ENCODE assay signal across 9 mouse cellular contexts in the genomic region with DNA sequence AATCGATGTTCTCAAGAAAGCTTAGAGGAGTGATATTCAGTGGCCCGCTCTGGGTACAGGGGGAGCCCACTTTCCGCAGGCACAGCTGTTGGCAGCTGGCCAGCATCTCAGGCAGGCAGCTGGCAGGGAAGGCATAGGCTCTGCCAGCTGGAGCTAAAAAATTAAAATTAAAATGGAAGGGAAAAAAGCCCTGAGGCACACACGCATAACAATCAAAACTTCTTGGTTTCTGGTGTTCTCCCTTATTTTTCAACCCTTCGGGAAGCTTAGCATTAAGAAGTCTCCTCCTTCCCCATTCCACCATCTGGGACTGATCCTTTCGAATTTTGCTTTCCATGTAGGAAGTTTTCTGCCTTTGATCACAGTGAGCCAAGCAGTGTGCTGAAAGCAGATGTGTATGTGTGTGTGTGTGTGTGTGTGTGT.
DNase-seq lines count a peak whose midpoint lies in the region; ATAC-seq and TF ChIP-seq lines count a peak whose summit lies in the region.
"Had no signal": no experiment of that assay in that cellular context is flagged by ENCODE, and none has a peak within 500 bp of the region (broad histone marks: within the 10 kb centered on the region; RNA-seq: fewer than 3 reads in every experiment).

No protein-coding gene starts in this region.

- no peak overlapping the region for H3K9ac ChIP-seq in forebrain, embryonic 15.5 days (replicated peaks)

- H3ac ChIP-seq in myocyte (ENCODE audit: control insufficient read depth, insufficient read length), result no peak overlapping the region

- H3K79me2 ChIP-seq in myocyte (ENCODE audit: control insufficient read depth, insufficient read depth), result no peaks in the 10 kb centered on the region

- no peak overlapping the region for H3K27ac ChIP-seq in kidney, adult 2 months (ENCODE audit: insufficient read depth, low read depth, low read length)
- no peak overlapping the region for H3K27ac ChIP-seq in forebrain, embryonic 15.5 days (replicated peaks)

- H3K4me3 ChIP-seq in kidney, adult 2 months (ENCODE audit: insufficient read depth, low read depth, low read length), result no peak overlapping the region
- no peak overlapping the region for H3K4me3 ChIP-seq in forebrain, embryonic 15.5 days
- H3K4me3 ChIP-seq in myocyte, result no peak overlapping the region

- no peaks in the 10 kb centered on the region for H3K4me1 ChIP-seq in kidney, adult 2 months (ENCODE audit: control insufficient read depth, insufficient read depth, low read length)
- H3K4me1 ChIP-seq in forebrain, embryonic 15.5 days, result peaks cover 4% of the 10 kb centered on the region

- WGBS in kidney, adult 2 months, result 68% methylated on average over 6 of the region's 6 CpGs
- 30% methylated on average over 6 of the region's 6 CpGs for WGBS in forebrain, embryonic 15.5 days

- no peak for TF ChIP-seq CTCF in kidney, adult 2 months (conservative IDR thresholded peaks at IDR 0.05; ENCODE audit: insufficient read depth, insufficient read length, low read depth, low read length)

- H3K9me3 ChIP-seq in forebrain, embryonic 15.5 days, result no peaks in the 10 kb centered on the region

- H3K27me3 ChIP-seq in kidney, adult 2 months (replicated peaks; ENCODE audit: control insufficient read depth, insufficient read depth, low read length), result no peaks in the 10 kb centered on the region
- H3K27me3 ChIP-seq in forebrain, embryonic 15.5 days, result no peaks in the 10 kb centered on the region
- no peaks in the 10 kb centered on the region for H3K27me3 ChIP-seq in myocyte (ENCODE audit: control insufficient read depth, insufficient read depth, insufficient read length)

- TF ChIP-seq POLR2A in kidney, adult 2 months (IDR thresholded peaks at IDR 0.05; ENCODE audit: low read depth, low read length), result no peak
- TF ChIP-seq POLR2A in myocyte (IDR thresholded peaks at IDR 0.05; ENCODE audit: insufficient read length, low read depth), result no peak

- H3K4me2 ChIP-seq in forebrain, embryonic 15.5 days (replicated peaks), result no peak overlapping the region
- peak overlapping the region; percentile 12 for H3K4me2 ChIP-seq in myocyte (ENCODE audit: low read depth)

- peak; percentile 92 for ATAC-seq in forebrain, embryonic 15.5 days (replicated peaks)
- ATAC-seq: intestine, embryonic 16.5 days had no signal

- no peaks in the 10 kb centered on the region for H3K36me3 ChIP-seq in kidney, adult 2 months (ENCODE audit: control insufficient read depth, insufficient read depth, low read length)
- H3K36me3 ChIP-seq in forebrain, embryonic 15.5 days, result no peaks in the 10 kb centered on the region
- H3K36me3 ChIP-seq in myocyte (ENCODE audit: control insufficient read depth, insufficient read depth), result no peaks in the 10 kb centered on the region

- DNase-seq in kidney, postnatal 10 days, result peak; percentile 7
- no peak for DNase-seq in kidney, adult 2 months
- peak; percentile 14 to 25 for DNase-seq in layer of hippocampus, adult 18-20 months (ENCODE audit: low spot score in 2 of 2)
- no peak for DNase-seq in urinary bladder, postnatal 10 days (ENCODE audit: low spot score)
- no peak for DNase-seq in T-cell, adult 2 months (ENCODE audit: low spot score)
- no peak for DNase-seq in thymus, postnatal 0 days (ENCODE audit: low spot score)

TF ChIP-seq in myocyte, 11 proteins besides CTCF, POLR2A, EP300 and RAD21:
- TF ChIP-seq MYOD1 (IDR thresholded peaks at IDR 0.05; ENCODE audit: control insufficient read depth in 1 of 3, insufficient read length in 2 of 3, low read depth in 2 of 3), result peak in 2 of 3 experiments; percentile 3 to 5
- no peak for TF ChIP-seq POLR2AphosphoS2 (IDR thresholded peaks at IDR 0.05; ENCODE audit: insufficient read length, low read depth)

Comparison
In these comparisons a context has a peak if more than half of its experiments do, and no peak if none do; other contexts are left out.
1. DNase-seq: peak in kidney, postnatal 10 days (single experiment) and layer of hippocampus, adult 18-20 months (2 of 2); none in kidney, adult 2 months (single experiment), urinary bladder, postnatal 10 days (single experiment), T-cell, adult 2 months (single experiment) and thymus, postnatal 0 days (single experiment).